Mouse (Mus musculus) brain, embryonic 14.5 days (tissue): ENCODE results near the gene Des. TPM values are rescaled to one million over a fixed set of nuclear protein-coding genes. Genes with fewer than 3 reads are reported as not detected.
A peak's percentile ranks its signal among the peaks of the same experiment; 100 is the strongest.

Source experiments
- DNase-seq: peaks from one replicate; pipeline ENCODE4 v3.0.0-alpha.2; 2011; ENCODE audit warnings: low read depth
- CTCF ChIP-seq: fragments of 200-500 bp; IDR thresholded peaks from 2 replicates; pipeline ENCODE4 v1.5.1; 2012; ENCODE audit warnings: inconsistent platforms, mild to moderate bottlenecking, moderate library complexity, borderline replicate concordance; ENCODE audit not compliant: insufficient read depth, insufficient read length; ENCODE audit errors: extremely low read depth
- POLR2A ChIP-seq: fragments of 200-500 bp; IDR thresholded peaks from 2 replicates; pipeline ENCODE4 v1.6.1; 2012; ENCODE audit warnings: mild to moderate bottlenecking, inconsistent platforms, borderline replicate concordance; ENCODE audit not compliant: poor library complexity, insufficient read depth, insufficient read length, severe bottlenecking; ENCODE audit errors: extremely low read depth
- polyA plus RNA-seq: library from polyadenylated mRNA; depleted of rRNA; stranded (reverse); fragments of >200 nt; gene quantifications from 2 replicates; pipeline ENCODE4 v1.2.3, GENCODE M21; 2012

Des gene
- polyA plus RNA-seq, 1 experiment = 1.4 TPM

DNA sequence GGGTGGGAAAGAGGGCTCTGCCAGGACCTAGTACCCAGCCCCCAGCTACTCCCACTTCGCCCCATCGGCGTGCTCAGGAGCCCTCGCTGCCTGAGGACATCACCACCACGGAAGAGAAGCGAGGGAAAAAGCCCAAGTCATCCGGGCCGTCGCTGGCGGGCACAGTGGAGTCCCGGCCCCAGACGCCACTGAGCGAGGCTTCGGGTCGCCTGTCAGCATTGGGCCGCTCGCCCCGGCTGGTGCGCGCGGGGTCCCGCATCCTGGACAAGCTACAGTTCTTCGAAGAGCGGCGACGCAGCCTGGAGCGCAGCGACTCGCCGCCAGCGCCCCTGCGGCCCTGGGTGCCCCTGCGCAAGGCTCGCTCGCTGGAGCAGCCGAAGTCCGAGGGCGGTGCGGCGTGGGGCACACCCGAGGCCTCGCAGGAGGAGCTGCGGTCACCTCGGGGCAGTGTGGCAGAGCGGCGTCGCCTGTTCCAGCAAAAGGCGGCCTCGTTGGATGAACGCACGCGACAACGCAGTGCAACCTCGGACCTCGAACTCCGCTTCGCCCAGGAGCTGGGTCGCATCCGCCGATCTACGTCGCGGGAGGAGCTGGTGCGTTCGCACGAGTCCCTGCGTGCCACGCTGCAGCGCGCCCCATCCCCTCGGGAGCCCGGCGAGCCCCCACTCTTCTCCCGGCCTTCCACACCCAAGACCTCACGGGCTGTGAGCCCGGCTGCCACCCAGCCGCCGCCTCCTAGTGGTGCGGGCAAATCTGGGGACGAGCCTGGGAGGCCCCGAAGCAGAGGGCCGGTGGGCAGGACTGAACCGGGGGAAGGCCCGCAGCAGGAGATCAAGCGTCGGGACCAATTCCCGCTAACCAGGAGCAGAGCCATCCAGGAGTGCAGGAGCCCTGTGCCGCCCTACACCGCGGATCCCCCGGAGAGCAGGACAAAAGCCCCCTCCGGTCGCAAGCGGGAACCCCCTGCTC is 28.1 kb downstream of the Des start:
- peak; percentile 31 for DNase-seq

DNA sequence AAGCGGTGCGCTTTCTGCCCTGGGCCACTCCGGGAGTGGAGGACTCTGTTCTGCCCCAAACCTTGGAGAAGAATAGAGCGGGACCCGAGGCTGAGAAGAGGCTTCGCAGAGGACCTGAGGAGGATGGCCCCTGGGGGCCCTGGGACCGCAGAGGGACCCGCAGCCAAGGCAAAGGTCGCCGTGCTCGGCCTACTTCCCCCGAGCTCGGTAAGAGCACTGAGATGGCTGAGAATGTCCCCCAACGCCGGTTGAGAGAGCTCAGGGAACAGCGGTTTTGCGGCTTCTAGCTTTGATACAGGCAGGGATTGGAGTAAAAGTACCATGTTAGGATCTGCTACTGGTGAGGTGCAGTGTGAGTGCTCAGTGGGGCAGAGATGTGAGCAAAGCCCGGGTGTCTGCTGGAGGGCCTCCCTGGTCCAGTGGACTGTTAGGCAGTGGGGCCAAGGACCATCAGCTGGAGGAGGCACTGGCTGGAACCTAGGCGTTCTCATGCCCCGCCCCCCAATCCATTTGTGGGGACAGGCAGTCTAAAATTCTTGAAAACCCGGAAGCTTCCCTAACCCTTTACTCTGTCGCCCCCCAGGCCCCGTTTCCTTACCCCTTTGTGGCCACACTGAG is 28.9 kb downstream of the Des start:
- no peak for TF ChIP-seq CTCF
- no peak for TF ChIP-seq POLR2A

More for the DNA sequence above, 28.1 kb downstream of the Des start:
- TF ChIP-seq POLR2A = no peak
- TF ChIP-seq CTCF = no peak

DNA sequence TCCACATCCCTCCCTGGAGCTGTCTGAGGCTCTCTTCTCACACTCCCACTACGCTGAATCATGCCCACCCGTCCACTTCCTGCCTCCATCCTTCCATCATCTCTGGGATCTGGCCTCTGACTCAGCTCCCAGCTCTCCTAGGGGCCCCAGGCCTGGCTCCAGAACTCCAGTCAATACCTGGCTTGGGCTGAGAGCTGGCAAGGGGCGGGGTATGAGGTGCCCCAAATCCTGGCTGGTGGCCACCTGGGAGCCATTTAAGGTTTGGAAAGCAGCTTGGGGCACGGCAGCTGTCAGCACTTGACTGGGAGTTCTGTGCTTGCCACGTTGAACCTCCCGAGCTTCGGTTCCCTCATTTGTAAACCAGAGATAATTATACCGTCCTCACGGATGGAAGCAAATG is 33.0 kb downstream of the Des start:
- peak; percentile 78 for DNase-seq
- no peak for TF ChIP-seq CTCF
- TF ChIP-seq POLR2A = no peak

More for the DNA sequence above, 28.9 kb downstream of the Des start:
- no peak for DNase-seq

DNA sequence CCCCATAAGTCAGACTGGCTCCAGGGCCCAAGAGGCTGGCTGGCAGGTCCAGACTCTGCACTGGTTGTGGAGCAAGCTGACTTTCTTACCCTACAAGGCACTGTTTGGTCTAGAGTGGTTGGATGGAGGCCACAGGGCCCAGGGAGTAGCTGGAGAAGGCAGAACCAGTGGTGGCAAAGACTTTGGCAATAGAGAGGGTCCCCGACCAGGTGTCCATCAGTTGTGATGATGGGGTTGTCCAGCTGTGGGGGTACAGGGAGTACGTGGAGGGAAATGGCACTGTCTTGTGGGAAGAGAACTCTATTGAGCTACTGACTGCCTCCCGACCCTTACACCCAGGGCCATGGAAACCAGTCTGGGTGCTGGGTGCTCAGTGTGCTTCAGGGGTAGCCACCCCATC is 33.7 kb downstream of the Des start:
- no peak for DNase-seq
- no peak for TF ChIP-seq CTCF
- TF ChIP-seq POLR2A = no peak

DNA sequence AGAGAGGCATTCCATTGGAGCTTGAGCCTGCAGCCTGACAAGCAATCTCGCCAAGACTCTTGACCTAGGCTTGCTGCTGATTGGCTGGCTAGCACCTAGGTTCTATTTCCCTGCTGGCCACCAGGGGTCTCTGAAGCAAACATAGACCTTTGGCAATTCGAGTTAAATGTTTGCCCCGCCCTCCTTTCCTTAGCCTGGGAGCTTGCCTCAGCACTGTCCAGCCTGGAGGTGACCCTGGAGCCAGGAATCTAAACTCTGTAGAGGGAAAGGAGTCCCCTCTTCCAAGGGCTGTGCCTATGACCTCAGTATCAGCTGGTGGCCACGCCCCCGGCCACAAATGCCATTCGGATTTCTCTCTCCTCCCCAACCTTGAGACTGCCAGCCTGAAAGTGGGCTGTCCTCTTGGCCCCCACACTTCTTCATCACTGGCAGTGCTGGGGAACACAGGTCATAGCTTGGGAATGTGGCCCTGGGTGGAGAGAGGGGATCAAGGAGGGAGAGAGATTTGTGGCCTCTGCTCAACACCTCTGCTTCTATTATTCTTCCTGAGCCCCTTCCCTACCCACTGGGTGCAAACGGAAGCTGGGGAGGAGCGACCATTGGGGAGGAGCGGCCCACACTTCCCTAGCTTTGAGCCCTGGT is 38.8 kb downstream of the Des start:
- TF ChIP-seq CTCF = peak; percentile 73
- TF ChIP-seq POLR2A = no peak
- peak; percentile 84 for DNase-seq

DNA sequence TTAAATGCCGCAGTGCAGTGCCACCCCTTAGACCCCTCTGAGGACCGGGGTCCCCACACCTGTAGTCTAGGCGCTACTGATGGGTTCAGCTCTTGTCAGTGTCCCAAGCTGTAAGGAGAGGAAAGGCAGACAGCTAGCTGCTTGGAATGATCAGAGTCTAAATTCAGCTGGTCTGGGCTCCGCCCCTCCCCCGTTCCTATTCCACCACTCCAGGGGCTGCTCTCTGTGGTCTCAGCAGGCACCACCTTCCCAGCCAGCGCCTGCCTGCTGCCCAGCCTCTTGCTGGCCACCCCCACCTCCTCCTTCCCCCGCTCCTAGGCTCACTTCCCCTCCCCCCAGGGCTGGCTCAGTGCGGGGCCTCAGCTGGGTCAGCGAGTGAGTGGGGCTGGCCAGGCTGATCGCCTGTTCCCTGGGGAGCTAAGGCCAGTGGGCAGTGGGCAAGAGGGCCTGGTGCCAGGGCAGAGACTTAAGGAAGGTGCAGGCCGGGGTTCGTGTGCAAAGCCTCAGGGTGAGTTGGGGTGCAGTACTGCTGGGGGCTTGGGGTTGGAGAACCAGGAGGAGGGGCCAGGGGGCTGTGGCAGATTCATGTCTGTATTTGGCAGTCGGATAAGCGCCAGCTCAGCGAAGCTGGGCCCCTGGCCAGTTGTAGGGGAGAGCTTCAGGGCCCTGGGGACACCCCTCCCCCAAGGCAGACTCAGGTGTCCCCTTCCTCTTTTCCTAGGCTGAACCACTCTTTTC is 39.8 kb downstream of the Des start:
- no peak for TF ChIP-seq POLR2A
- TF ChIP-seq CTCF = no peak
- peak; percentile 81 for DNase-seq

DNA sequence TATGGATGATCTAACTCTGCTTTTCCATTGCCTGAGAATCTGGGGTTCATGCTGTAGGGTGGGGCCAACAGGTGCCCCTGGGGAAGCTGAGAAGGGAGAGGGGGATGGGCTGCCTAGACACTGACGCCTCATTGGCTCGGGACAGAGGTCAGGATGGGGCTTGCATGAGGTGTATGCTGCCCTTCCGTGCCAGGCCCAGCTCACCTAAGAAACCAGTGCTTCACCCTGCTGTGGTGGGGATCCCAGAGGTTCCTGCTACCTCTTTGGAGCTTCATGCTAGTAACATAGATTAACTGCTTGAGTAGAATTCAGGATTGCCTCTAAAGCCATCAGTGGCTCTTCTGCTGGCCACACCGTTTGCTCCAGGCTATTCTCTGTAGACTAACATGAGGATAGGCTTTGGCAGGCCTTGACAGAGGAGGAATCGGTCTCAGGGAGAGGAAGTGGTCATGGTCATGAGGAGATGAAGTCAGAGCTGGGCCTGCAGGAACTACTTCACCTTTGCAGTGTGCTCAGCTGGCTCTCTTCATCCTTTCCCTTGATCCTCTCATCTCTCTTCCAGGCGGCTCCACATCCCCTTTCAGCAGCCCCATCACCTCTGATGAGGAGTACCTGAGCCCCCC is 40.5 kb downstream of the Des start:
- no peak for DNase-seq
- TF ChIP-seq CTCF (no peak), POLR2A (no peak)

DNA sequence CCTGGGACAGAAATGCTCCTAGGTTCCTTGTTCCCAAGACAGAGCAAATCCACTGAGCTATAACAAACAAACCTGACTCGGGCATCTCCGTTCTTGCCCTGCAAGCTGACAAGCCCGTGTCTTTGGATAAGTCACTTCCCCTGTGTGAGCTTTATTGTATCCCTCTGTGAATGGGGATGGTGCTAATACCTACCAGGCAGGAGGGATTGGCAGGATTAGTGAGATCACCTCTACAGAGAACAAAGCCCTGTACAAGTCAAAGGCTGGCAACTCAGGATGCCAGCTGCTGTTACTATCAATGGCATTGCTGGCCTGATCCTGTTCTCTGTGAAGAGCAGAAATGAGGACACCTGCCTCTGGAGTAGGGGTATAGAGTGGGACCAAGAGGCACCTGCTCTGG is 45.4 kb downstream of the Des start:
- DNase-seq = no peak
- TF ChIP-seq CTCF (no peak), POLR2A (no peak)

DNA sequence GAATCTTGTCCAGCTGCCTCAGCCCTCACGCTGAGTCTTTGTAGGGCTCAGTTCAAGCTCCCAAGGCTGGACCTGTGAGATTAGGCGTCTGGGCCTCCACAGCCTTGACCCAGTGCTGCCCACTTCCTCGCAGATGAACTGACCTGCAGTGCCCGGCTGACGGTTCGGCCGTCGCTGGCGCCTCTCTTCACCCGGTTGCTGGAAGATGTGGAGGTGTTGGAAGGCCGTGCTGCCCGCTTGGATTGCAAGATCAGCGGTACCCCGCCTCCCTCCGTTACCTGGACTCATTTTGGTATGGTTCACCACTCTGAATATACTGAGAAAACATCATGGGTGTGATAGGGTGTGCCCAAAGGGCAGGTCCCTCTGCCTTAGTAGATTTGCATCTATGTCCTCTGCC is 46.0 kb downstream of the Des start:
- TF ChIP-seq CTCF (no peak), POLR2A (no peak)
- DNase-seq = no peak

DNA sequence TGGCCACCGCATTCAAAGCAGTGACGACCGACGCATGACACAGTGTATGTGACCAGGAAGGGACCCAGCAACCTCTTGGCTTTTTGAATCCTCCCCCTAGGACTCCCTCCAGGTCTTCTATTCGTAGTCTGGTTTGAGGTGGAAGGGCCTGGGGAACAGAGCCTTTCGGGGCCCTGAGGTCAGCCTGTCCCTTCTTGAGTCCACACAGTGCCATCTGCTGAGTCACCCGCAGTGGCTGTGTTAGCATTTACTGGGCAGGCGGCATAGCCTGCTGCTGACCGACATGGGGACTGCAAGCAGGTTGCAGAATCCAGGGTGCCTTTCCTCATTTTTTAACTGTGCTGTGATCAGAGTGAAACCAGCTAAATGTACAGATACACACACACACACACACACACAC is 46.9 kb downstream of the Des start:
- DNase-seq = no peak
- TF ChIP-seq POLR2A (no peak), CTCF (no peak)

DNA sequence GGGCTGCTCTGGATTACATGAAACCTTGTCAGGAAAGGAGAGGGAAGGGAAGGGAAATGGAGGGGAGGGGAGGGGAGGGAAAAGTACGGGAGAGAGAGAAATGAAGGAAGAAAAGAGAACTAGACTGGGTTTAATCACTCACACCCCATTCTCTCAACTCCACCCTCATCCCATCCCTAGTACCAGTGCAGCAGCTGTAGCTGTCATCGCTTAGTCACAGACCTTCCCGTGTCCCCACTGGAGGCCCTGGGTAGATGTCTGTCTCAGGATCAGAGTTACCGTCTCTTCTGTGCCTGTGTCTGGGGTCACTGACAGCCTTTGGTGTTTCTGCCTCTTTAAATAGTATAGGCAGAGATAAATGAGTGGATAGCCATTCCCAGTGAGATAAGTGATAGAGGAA is 48.1 kb downstream of the Des start:
- DNase-seq = no peak
- TF ChIP-seq CTCF (no peak), POLR2A (no peak)

DNA sequence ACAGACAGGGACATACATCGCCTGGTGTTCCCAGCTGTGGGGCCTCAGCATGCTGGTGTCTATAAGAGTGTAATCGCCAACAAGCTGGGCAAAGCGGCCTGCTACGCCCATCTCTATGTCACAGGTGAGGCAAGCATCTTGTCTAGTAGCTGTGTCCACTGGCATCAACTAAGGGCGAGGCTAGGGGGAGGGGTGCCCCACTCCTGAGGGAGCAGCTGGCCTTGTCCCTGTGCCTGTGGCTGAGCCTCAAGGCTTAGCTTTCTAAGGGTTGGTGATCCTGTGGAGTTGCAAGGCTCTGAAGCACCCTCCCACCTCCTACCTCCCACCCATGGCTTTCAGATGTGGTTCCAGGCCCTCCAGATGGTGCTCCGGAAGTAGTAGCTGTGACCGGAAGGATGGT is 49.8 kb downstream of the Des start:
- DNase-seq = no peak
- no peak for TF ChIP-seq POLR2A
